Mouse (Mus musculus): Measurements from ENCODE around the gene Slc4a11. TPM values are rescaled to one million over a fixed set of nuclear protein-coding genes. Genes with fewer than 3 reads are reported as not detected.

Slc4a11 gene
- polyA plus RNA-seq, 1 experiment from 2014 or later: 0.09 TPM

GRCm38 (mm10) chr2:130727752-130728151 is 30.4 kb upstream of the Slc4a11 start:
- Histone ChIP-seq H3K9ac (ENCODE audit: low read depth, low read length) (no peak overlapping the region), H3K9me3 (replicated peaks; ENCODE audit: control insufficient read depth, low read length) (no peaks in the 10 kb centered on the region; the same call in 1 of the 2 replicates), H3K4me3 (ENCODE audit: low read depth, low read length) (no peak overlapping the region), H3K4me2 (ENCODE audit: low read depth, low read length) (no peak overlapping the region), H3K36me3 (ENCODE audit: control insufficient read depth, insufficient read depth) (peaks cover 24% of the 10 kb centered on the region), H3K4me1 (ENCODE audit: control insufficient read depth, low read depth, low read length) (no peaks in the 10 kb centered on the region), H3K27ac (ENCODE audit: low read length) (no peak overlapping the region), H3K27me3 (ENCODE audit: control insufficient read depth, insufficient read depth, low read depth, low read length) (no peaks in the 10 kb centered on the region)
- 75% methylated on average over 1 of the region's 1 CpGs for WGBS (ENCODE audit: insufficient replicate concordance)
- no peak for ATAC-seq (ENCODE audit: low read depth)

- no peak overlapping the region for H3K4me2 ChIP-seq (ENCODE audit: low read depth, low read length)
- peaks cover 14% of the 10 kb centered on the region for H3K36me3 ChIP-seq (ENCODE audit: control insufficient read depth, insufficient read depth)
- no peaks in the 10 kb centered on the region for H3K9me3 ChIP-seq (replicated peaks; ENCODE audit: control insufficient read depth, low read length)
- WGBS (ENCODE audit: insufficient replicate concordance): 62% methylated on average over 4 of the region's 4 CpGs
- no peaks in the 10 kb centered on the region for H3K27me3 ChIP-seq (ENCODE audit: control insufficient read depth, insufficient read depth, low read depth, low read length)
- no peak for ATAC-seq (ENCODE audit: low read depth)
- H3K4me3 ChIP-seq (ENCODE audit: low read depth, low read length): no peak overlapping the region
- no peak overlapping the region for H3K27ac ChIP-seq (ENCODE audit: low read length)
- H3K9ac ChIP-seq (ENCODE audit: low read depth, low read length): no peak overlapping the region
- H3K4me1 ChIP-seq (ENCODE audit: control insufficient read depth, low read depth, low read length): no peaks in the 10 kb centered on the region
Observed at GRCm38 (mm10) chr2:130724369-130724768, 27.1 kb upstream of the Slc4a11 start.

- Histone ChIP-seq H3K4me2 (ENCODE audit: low read depth, low read length) (no peak overlapping the region), H3K4me1 (ENCODE audit: control insufficient read depth, low read depth, low read length) (no peaks in the 10 kb centered on the region), H3K9ac (ENCODE audit: low read depth, low read length) (no peak overlapping the region), H3K36me3 (ENCODE audit: control insufficient read depth, insufficient read depth) (no peaks in the 10 kb centered on the region; the same call in 1 of the 2 replicates), H3K4me3 (ENCODE audit: low read depth, low read length) (no peak overlapping the region), H3K27ac (ENCODE audit: low read length) (no peak overlapping the region), H3K9me3 (replicated peaks; ENCODE audit: control insufficient read depth, low read length) (no peaks in the 10 kb centered on the region), H3K27me3 (ENCODE audit: control insufficient read depth, insufficient read depth, low read depth, low read length) (no peaks in the 10 kb centered on the region)
- ATAC-seq (ENCODE audit: low read depth): no peak
- 50% methylated on average over 6 of the region's 6 CpGs for WGBS (ENCODE audit: insufficient replicate concordance)
Observed at GRCm38 (mm10) chr2:130717951-130718350, 20.6 kb upstream of the Slc4a11 start.

- Histone ChIP-seq H3K27ac (ENCODE audit: low read length) (peak overlapping the region; percentile 52), H3K36me3 (ENCODE audit: control insufficient read depth, insufficient read depth) (no peaks in the 10 kb centered on the region), H3K4me2 (ENCODE audit: low read depth, low read length) (no peak overlapping the region), H3K9ac (ENCODE audit: low read depth, low read length) (no peak overlapping the region), H3K27me3 (ENCODE audit: control insufficient read depth, insufficient read depth, low read depth, low read length) (no peaks in the 10 kb centered on the region), H3K4me3 (ENCODE audit: low read depth, low read length) (no peak overlapping the region), H3K9me3 (replicated peaks; ENCODE audit: control insufficient read depth, low read length) (no peaks in the 10 kb centered on the region), H3K4me1 (ENCODE audit: control insufficient read depth, low read depth, low read length) (peaks cover 3% of the 10 kb centered on the region; the same call in 1 of the 2 replicates)
- WGBS (ENCODE audit: insufficient replicate concordance): 19% methylated on average over 10 of the region's 10 CpGs
- ATAC-seq (ENCODE audit: low read depth): 0 out of 2 replicates have a peak, but pooled peaks have one; percentile 48
Observed at GRCm38 (mm10) chr2:130707057-130707456, 9.7 kb upstream of the Slc4a11 start.

GRCm38 (mm10) chr2:130706602-130707001 is 9.3 kb upstream of the Slc4a11 start:
- Histone ChIP-seq H3K36me3 (ENCODE audit: control insufficient read depth, insufficient read depth) (no peaks in the 10 kb centered on the region), H3K27me3 (ENCODE audit: control insufficient read depth, insufficient read depth, low read depth, low read length) (no peaks in the 10 kb centered on the region), H3K9me3 (replicated peaks; ENCODE audit: control insufficient read depth, low read length) (no peaks in the 10 kb centered on the region), H3K4me1 (ENCODE audit: control insufficient read depth, low read depth, low read length) (peaks cover 3% of the 10 kb centered on the region; the same call in 1 of the 2 replicates), H3K27ac (ENCODE audit: low read length) (peak overlapping the region; percentile 52), H3K4me2 (ENCODE audit: low read depth, low read length) (no peak overlapping the region), H3K4me3 (ENCODE audit: low read depth, low read length) (no peak overlapping the region), H3K9ac (ENCODE audit: low read depth, low read length) (no peak overlapping the region)
- WGBS (ENCODE audit: insufficient replicate concordance): 49% methylated on average over 4 of the region's 4 CpGs
- peak; percentile 64 for ATAC-seq (ENCODE audit: low read depth)

GRCm38 (mm10) chr2:130705178-130705577 is 7.9 kb upstream of the Slc4a11 start:
- no peak for ATAC-seq (ENCODE audit: low read depth)
- Histone ChIP-seq H3K27ac (ENCODE audit: low read length) (no peak overlapping the region), H3K9me3 (replicated peaks; ENCODE audit: control insufficient read depth, low read length) (no peaks in the 10 kb centered on the region), H3K36me3 (ENCODE audit: control insufficient read depth, insufficient read depth) (no peaks in the 10 kb centered on the region), H3K27me3 (ENCODE audit: control insufficient read depth, insufficient read depth, low read depth, low read length) (no peaks in the 10 kb centered on the region), H3K4me3 (ENCODE audit: low read depth, low read length) (no peak overlapping the region), H3K4me1 (ENCODE audit: control insufficient read depth, low read depth, low read length) (peaks cover 3% of the 10 kb centered on the region; the same call in 1 of the 2 replicates), H3K9ac (ENCODE audit: low read depth, low read length) (no peak overlapping the region), H3K4me2 (ENCODE audit: low read depth, low read length) (no peak overlapping the region)
- 67% methylated on average over 6 of the region's 6 CpGs for WGBS (ENCODE audit: insufficient replicate concordance)

GRCm38 (mm10) chr2:130704040-130705001 is 7.0 kb upstream of the Slc4a11 start:
- ATAC-seq (ENCODE audit: low read depth): no peak
- no peaks in the 10 kb centered on the region for H3K9me3 ChIP-seq (replicated peaks; ENCODE audit: control insufficient read depth, low read length)
- H3K27me3 ChIP-seq (ENCODE audit: control insufficient read depth, insufficient read depth, low read depth, low read length): peaks cover 6% of the 10 kb centered on the region
- no peaks in the 10 kb centered on the region for H3K36me3 ChIP-seq (ENCODE audit: control insufficient read depth, insufficient read depth)
- no peak overlapping the region for H3K9ac ChIP-seq (ENCODE audit: low read depth, low read length)
- H3K4me1 ChIP-seq (ENCODE audit: control insufficient read depth, low read depth, low read length): peaks cover 3% of the 10 kb centered on the region; the same call in 1 of the 2 replicates
- WGBS (ENCODE audit: insufficient replicate concordance): 52% methylated on average over 9 of the region's 9 CpGs
- H3K4me3 ChIP-seq (ENCODE audit: low read depth, low read length): no peak overlapping the region
- no peak overlapping the region for H3K27ac ChIP-seq (ENCODE audit: low read length)
- no peak overlapping the region for H3K4me2 ChIP-seq (ENCODE audit: low read depth, low read length)

GRCm38 (mm10) chr2:130697821-130698266 is 525 bp upstream of the Slc4a11 start:
- Histone ChIP-seq H3K27me3 (ENCODE audit: control insufficient read depth, insufficient read depth, low read depth, low read length) (peaks cover 43% of the 10 kb centered on the region), H3K27ac (ENCODE audit: low read length) (no peak overlapping the region), H3K4me3 (ENCODE audit: low read depth, low read length) (peak overlapping the region; percentile 55), H3K9ac (ENCODE audit: low read depth, low read length) (no peak overlapping the region), H3K9me3 (replicated peaks; ENCODE audit: control insufficient read depth, low read length) (no peaks in the 10 kb centered on the region), H3K36me3 (ENCODE audit: control insufficient read depth, insufficient read depth) (no peaks in the 10 kb centered on the region), H3K4me1 (ENCODE audit: control insufficient read depth, low read depth, low read length) (peaks cover 3% of the 10 kb centered on the region; the same call in 1 of the 2 replicates), H3K4me2 (ENCODE audit: low read depth, low read length) (peak overlapping the region; percentile 80)
- ATAC-seq (ENCODE audit: low read depth): no peak
- 22% methylated on average over 14 of the region's 14 CpGs for WGBS (ENCODE audit: insufficient replicate concordance)

- peak overlapping the region; percentile 55 for H3K4me3 ChIP-seq (ENCODE audit: low read depth, low read length)
- ATAC-seq (ENCODE audit: low read depth): no peak
- H3K36me3 ChIP-seq (ENCODE audit: control insufficient read depth, insufficient read depth): no peaks in the 10 kb centered on the region
- no peaks in the 10 kb centered on the region for H3K9me3 ChIP-seq (replicated peaks; ENCODE audit: control insufficient read depth, low read length)
- WGBS (ENCODE audit: insufficient replicate concordance): 2% methylated on average over 31 of the region's 31 CpGs
- peak overlapping the region; percentile 80 for H3K4me2 ChIP-seq (ENCODE audit: low read depth, low read length)
- H3K27ac ChIP-seq (ENCODE audit: low read length): no peak overlapping the region
- no peak overlapping the region for H3K9ac ChIP-seq (ENCODE audit: low read depth, low read length)
- peaks cover 43% of the 10 kb centered on the region for H3K27me3 ChIP-seq (ENCODE audit: control insufficient read depth, insufficient read depth, low read depth, low read length)
- H3K4me1 ChIP-seq (ENCODE audit: control insufficient read depth, low read depth, low read length): peaks cover 3% of the 10 kb centered on the region; the same call in 1 of the 2 replicates
Observed at GRCm38 (mm10) chr2:130696700-130697152, 593 bp downstream of the Slc4a11 start.
